Mouse (Mus musculus): ENCODE results near the gene B3gnt6. TPM values are rescaled to one million over a fixed set of nuclear protein-coding genes. Genes with fewer than 3 reads are reported as not detected.
"Not testable (repeated sequence)": the region's sequence is repeated elsewhere in the genome, so short reads cannot be mapped to it uniquely, and the experiment has no call there.

B3gnt6 gene
- polyA plus RNA-seq, 1 experiment from 2014 or later = 0.05 TPM

DNA sequence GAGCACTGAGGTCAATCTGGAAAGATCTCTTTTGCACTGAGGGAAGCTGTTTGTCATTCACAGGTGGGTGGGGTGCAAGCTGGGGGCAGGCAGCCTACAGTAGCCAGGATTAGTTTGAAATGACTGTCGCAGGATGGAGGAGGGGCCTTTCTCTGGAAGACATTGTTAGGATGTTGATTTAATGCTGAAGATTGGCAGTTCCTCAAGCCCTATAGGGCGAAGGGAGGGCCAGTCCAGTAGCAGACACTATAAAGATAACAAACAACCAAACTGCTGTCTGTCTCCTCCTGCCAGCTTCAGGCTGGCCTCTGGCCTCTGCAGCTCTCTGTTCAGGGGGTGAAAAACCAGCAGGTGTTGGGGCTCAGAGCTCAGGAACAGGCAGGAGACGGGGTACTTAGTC, 9.5 kb downstream of the B3gnt6 start:
- H3K9ac ChIP-seq (replicated peaks) = no peak overlapping the region
- no peak overlapping the region for H3K27ac ChIP-seq (ENCODE audit: low read depth)
- TF ChIP-seq CTCF (IDR thresholded peaks at IDR 0.05; ENCODE audit: low read depth) (no peak), EP300 (IDR thresholded peaks at IDR 0.05; ENCODE audit: low read depth) (no peak)
- H3K4me1 ChIP-seq (ENCODE audit: insufficient read depth) = peaks cover 13% of the 10 kb centered on the region
- no peak overlapping the region for H3K4me2 ChIP-seq (ENCODE audit: low read depth, low read length)
- no peaks in the 10 kb centered on the region for H3K36me3 ChIP-seq (replicated peaks; ENCODE audit: insufficient read depth, low read length)
- whole genome bisulfite sequencing (ENCODE audit: insufficient replicate concordance) = 28% methylated on average over 3 of the region's 3 CpGs
- DNase-seq (no peak), ATAC-seq (no peak)
- peaks cover 28% of the 10 kb centered on the region for H3K27me3 ChIP-seq (ENCODE audit: insufficient read depth, low read length)
- no peaks in the 10 kb centered on the region for H3K9me3 ChIP-seq (ENCODE audit: low read length)
- H3K4me3 ChIP-seq (ENCODE audit: low read depth, low read length) = no peak overlapping the region

DNA sequence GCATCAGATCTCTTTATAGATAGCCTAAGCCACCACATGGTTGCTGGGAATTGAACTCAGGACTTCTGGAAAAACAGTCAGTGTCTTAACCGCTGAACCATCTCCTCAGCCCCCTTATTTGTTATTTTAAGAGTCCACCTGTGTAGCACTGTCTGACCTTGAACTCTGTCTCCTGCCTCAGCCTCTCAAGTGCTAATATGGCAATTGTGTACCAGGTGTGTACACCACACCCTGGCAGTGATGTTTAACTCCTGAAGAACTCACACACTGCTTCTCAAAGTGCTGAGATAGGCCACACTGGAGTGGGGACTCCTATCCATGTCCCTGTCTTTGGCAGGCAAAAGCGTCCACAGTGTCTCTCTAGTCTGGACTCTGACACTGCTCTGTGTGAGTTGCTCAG, 10.6 kb downstream of the B3gnt6 start:
- TF ChIP-seq CTCF (IDR thresholded peaks at IDR 0.05; ENCODE audit: low read depth) = no peak
- no peak for TF ChIP-seq EP300 (IDR thresholded peaks at IDR 0.05; ENCODE audit: low read depth)
- no peak for DNase-seq
- H3K9ac ChIP-seq (replicated peaks) = no peak overlapping the region
- 87% methylated on average over 2 of the region's 2 CpGs for WGBS (ENCODE audit: insufficient replicate concordance)
- ATAC-seq = no peak
- peaks cover 17% of the 10 kb centered on the region for H3K27me3 ChIP-seq (ENCODE audit: insufficient read depth, low read length)
- no peak overlapping the region for H3K4me2 ChIP-seq (ENCODE audit: low read depth, low read length)
- no peaks in the 10 kb centered on the region for H3K9me3 ChIP-seq (ENCODE audit: low read length)
- H3K36me3 ChIP-seq (replicated peaks; ENCODE audit: insufficient read depth, low read length) = no peaks in the 10 kb centered on the region
- peaks cover 6% of the 10 kb centered on the region for H3K4me1 ChIP-seq (ENCODE audit: insufficient read depth)
- no peak overlapping the region for H3K27ac ChIP-seq (ENCODE audit: low read depth)
- H3K4me3 ChIP-seq (ENCODE audit: low read depth, low read length) = no peak overlapping the region

DNA sequence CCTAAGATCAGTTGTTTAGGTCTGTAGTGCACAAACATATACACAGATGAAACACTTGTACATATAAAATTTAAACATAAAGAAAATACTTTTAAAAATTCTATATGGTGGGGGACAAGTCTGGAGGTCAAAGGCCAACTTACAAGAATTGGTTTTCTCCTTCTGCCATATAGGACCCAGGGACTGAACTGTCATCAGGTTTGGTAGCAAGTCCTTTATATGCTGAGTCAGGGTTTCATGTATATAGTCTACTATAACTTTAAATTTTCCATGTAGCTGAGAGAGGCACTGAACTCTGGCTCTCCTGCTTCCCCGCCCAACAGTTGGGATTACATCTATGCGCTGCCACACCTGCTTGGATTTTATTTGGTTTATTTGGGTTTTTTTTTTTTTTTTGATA, 11.0 kb downstream of the B3gnt6 start:
- DNase-seq = no peak
- no peak for ATAC-seq
- H3K9ac ChIP-seq (replicated peaks) = no peak overlapping the region
- H3K4me1 ChIP-seq (ENCODE audit: insufficient read depth) = peaks cover 1% of the 10 kb centered on the region
- no peak overlapping the region for H3K4me2 ChIP-seq (ENCODE audit: low read depth, low read length)
- H3K9me3 ChIP-seq (ENCODE audit: low read length) = no peaks in the 10 kb centered on the region
- peaks cover 13% of the 10 kb centered on the region for H3K27me3 ChIP-seq (ENCODE audit: insufficient read depth, low read length)
- no peak for TF ChIP-seq EP300 (IDR thresholded peaks at IDR 0.05; ENCODE audit: low read depth)
- TF ChIP-seq CTCF (IDR thresholded peaks at IDR 0.05; ENCODE audit: low read depth) = no peak
- no peaks in the 10 kb centered on the region for H3K36me3 ChIP-seq (replicated peaks; ENCODE audit: insufficient read depth, low read length)
- no peak overlapping the region for H3K4me3 ChIP-seq (ENCODE audit: low read depth, low read length)
- WGBS (ENCODE audit: insufficient replicate concordance) = 83% methylated on average over 2 of the region's 2 CpGs
- H3K27ac ChIP-seq (ENCODE audit: low read depth) = no peak overlapping the region

DNA sequence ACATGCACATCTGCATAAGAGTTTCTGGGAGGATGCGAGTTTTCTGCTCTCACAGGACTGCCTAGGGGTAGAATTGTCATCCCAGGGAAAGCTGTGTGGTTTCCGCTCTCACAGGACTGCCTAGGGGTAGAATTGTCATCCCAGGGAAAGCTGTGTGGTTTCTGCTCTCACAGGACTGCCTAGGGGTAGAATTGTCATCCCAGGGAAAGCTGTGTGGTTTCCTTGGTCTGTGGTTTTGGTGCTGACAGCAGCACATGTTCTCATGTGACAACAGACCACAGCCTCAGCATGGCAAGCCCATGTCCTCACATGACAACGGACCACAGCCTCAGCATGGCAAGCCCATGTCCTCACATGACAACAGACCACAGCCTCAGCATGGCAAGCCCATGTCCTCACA, 11.9 kb downstream of the B3gnt6 start:
- 59% methylated on average over 3 of the region's 3 CpGs for WGBS (ENCODE audit: insufficient replicate concordance)
- H3K4me2 ChIP-seq (ENCODE audit: low read depth, low read length) = not testable (repeated sequence)

DNA sequence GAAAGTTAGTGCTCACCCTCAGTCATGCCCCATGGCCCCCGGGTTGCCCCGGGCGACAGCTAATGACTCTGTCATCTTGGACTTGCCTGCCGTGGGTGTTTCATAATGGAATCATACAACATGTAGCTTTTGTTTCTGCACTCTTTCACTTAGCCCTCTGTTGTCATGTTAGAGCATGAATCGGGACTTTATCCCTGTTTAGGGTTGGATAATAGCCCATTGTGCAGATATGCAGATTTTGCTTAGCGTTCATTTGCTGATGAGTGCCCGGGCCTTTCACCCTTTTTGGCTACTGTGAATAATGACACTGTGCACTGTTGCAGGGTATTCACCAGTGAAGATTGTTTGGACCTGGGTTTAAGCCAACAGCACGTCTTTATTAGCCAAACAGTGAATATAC, 12.6 kb downstream of the B3gnt6 start:
- 77% methylated on average over 8 of the region's 8 CpGs for WGBS (ENCODE audit: insufficient replicate concordance)
- 0 out of 2 replicates have a peak, but pooled peaks cover under 1% of the 10 kb centered on the region for H3K27me3 ChIP-seq (ENCODE audit: insufficient read depth, low read length)

More for the DNA sequence above, 11.9 kb downstream of the B3gnt6 start:
- H3K4me1 ChIP-seq (ENCODE audit: insufficient read depth); H3K9me3 ChIP-seq (ENCODE audit: low read length); ATAC-seq; H3K27ac ChIP-seq (ENCODE audit: low read depth); H3K27me3 ChIP-seq (ENCODE audit: insufficient read depth, low read length); H3K4me3 ChIP-seq (ENCODE audit: low read depth, low read length); H3K36me3 ChIP-seq (replicated peaks; ENCODE audit: insufficient read depth, low read length); H3K9ac ChIP-seq (replicated peaks); DNase-seq: not testable (repeated sequence)

DNA sequence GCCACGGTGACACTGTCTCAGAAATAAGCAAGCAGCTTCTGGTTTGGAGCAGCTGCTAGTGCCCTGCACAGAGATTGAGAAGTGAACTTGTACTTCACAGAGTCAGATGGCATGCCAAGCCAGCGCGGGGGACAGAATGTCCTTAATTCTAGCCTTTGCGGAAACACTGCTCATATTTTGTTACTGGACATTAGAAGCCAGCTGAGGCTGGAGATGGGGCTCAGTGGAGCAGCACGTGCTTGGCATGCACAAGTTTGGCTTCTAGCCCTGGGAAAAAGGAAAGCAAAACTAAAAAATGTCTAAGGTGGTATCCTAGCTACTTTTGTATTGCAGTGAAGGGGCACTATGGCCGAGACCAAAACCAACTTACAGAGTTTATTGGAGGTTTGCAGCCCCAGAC, 14.0 kb downstream of the B3gnt6 start:
- H3K9me3 ChIP-seq (ENCODE audit: low read length) = no peaks in the 10 kb centered on the region
- DNase-seq = no peak
- H3K27me3 ChIP-seq (ENCODE audit: insufficient read depth, low read length) = no peaks in the 10 kb centered on the region
- H3K4me2 ChIP-seq (ENCODE audit: low read depth, low read length) = no peak overlapping the region
- 79% methylated on average over 6 of the region's 6 CpGs for WGBS (ENCODE audit: insufficient replicate concordance)
- ATAC-seq = no peak
- no peak overlapping the region for H3K4me3 ChIP-seq (ENCODE audit: low read depth, low read length)
- H3K9ac ChIP-seq (replicated peaks) = no peak overlapping the region
- no peaks in the 10 kb centered on the region for H3K36me3 ChIP-seq (replicated peaks; ENCODE audit: insufficient read depth, low read length)
- H3K4me1 ChIP-seq (ENCODE audit: insufficient read depth) = no peaks in the 10 kb centered on the region
- no peak overlapping the region for H3K27ac ChIP-seq (ENCODE audit: low read depth)
- no peak for TF ChIP-seq CTCF (IDR thresholded peaks at IDR 0.05; ENCODE audit: low read depth)
- no peak for TF ChIP-seq EP300 (IDR thresholded peaks at IDR 0.05; ENCODE audit: low read depth)

More for the DNA sequence above, 12.6 kb downstream of the B3gnt6 start:
- Histone ChIP-seq H3K4me2 (ENCODE audit: low read depth, low read length) (no peak overlapping the region), H3K9ac (replicated peaks) (no peak overlapping the region), H3K36me3 (replicated peaks; ENCODE audit: insufficient read depth, low read length) (no peaks in the 10 kb centered on the region), H3K27ac (ENCODE audit: low read depth) (no peak overlapping the region), H3K9me3 (ENCODE audit: low read length) (no peaks in the 10 kb centered on the region), H3K4me1 (ENCODE audit: insufficient read depth) (no peaks in the 10 kb centered on the region), H3K4me3 (ENCODE audit: low read depth, low read length) (no peak overlapping the region)
- TF ChIP-seq EP300 (IDR thresholded peaks at IDR 0.05; ENCODE audit: low read depth) = no peak
- TF ChIP-seq CTCF (IDR thresholded peaks at IDR 0.05; ENCODE audit: low read depth) = no peak
- DNase-seq (no peak), ATAC-seq (no peak)
